Mouse (Mus musculus) left cerebral cortex, postnatal 10 days (tissue): Measurements from ENCODE around the gene A730015C16Rik. TPM values are rescaled to one million over a fixed set of nuclear protein-coding genes. Genes with fewer than 3 reads are reported as not detected.

Experiments
- DNase-seq, 2 experiments: peaks; one replicate each; pipeline ENCODE4 v3.0.0; 2021 to 2022; ENCODE audit warnings: low spot score in 2 of 2, mixed read lengths in 1 of 2; ENCODE audit errors: extremely low spot score in 1 of 2
- intact Hi-C: fragments of 180-260 bp; cut with DNase I; formaldehyde crosslinking; loops from one replicate; pipeline ENCODE4 v1.15.1; 2025
- total RNA-seq, 2 experiments: library from RNA; stranded (reverse); gene quantifications; 2 replicates each; pipeline ENCODE4 v1.2.3; 2021

The A730015C16Rik gene
- under 1 TPM; 0.28 to 0.56 TPM for total RNA-seq

DNA sequence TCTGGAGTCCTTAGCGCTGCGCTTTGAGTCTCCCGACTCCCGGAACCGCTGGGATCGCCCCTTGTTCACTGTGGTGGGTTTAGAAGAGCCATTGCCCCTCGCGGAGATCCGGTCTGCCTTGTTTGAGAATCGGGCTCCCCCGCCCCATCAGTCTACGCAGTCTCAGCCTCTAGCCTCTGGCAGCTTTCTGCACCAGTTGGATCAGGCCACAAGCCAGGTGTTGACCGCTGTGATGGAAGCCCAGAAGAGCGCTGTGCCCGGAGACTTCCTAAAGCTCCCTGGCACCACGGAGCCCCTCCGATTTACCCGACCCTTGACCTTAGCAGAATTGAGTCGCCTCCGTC is at the start of gene A730015C16Rik:
TSS of gene A730015C16Rik (minus strand) at position 115 of the 344 bp plus-strand sequence.
- intact Hi-C loops = no loop called here
- DNase-seq = no peak

DNA sequence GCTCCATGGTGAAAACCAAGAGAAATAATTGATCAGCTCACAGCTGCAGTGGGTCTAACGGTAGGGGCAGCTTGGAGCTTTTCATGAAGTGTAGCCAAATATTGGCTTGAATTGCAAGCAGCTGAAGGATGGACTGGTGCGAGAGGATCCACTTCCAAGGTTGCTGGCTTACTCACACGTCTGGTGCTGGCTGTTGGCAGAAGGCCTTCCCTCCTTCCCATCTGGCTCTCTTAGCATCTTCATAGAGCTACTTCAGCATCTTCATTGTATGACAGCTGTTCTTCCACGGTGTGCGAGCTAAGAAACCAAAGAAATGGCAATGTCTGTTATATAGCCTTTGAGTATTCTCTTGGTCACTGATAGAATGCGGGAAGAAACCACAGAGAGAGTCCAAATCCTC is 42.5 kb upstream of the A730015C16Rik start:
- intact Hi-C loops = no loop called here
- no peak for DNase-seq

DNA sequence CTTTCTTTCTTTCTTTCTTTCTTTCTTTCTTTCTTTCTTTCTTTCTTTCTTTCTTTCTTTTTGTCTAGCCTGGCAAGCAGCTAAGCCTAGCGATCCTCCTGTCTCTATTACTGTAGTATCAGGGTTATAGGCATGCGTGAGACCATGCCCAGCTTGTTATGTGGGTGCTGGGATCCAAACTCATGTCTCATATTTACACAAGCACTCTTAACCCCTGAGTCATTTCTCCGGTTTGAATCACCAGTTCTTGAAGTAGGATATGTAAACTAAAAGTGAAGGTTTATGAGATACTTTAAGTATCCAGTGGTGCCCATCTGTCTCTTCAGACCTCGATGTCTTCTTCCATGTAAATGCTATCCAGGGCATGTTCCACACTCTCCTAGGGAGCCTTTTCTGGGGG is 39.0 kb upstream of the A730015C16Rik start:
- intact Hi-C loops = no loop called here

DNA sequence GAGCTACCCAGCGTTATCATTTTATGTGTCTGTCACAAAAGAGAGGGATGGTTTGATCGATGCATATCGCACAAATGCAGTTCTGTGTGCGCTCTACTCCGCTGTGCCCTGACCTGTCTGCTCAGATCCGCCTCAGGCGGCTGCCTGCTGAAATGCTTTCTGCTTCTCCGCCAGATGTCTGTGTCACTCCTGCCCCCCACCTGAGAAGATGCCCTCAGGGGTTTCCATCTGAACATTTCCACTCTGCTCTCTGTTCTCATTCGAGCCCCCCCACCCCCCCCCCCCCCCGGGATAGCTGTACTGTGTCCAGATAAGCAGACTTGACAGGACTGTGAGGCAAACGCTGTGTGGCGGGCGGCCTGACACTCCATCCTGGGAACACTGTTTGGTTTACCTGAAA is 35.4 kb upstream of the A730015C16Rik start:
- intact Hi-C loops = no loop called here
- no peak for DNase-seq

More for the DNA sequence above, 39.0 kb upstream of the A730015C16Rik start:
- no peak for DNase-seq

DNA sequence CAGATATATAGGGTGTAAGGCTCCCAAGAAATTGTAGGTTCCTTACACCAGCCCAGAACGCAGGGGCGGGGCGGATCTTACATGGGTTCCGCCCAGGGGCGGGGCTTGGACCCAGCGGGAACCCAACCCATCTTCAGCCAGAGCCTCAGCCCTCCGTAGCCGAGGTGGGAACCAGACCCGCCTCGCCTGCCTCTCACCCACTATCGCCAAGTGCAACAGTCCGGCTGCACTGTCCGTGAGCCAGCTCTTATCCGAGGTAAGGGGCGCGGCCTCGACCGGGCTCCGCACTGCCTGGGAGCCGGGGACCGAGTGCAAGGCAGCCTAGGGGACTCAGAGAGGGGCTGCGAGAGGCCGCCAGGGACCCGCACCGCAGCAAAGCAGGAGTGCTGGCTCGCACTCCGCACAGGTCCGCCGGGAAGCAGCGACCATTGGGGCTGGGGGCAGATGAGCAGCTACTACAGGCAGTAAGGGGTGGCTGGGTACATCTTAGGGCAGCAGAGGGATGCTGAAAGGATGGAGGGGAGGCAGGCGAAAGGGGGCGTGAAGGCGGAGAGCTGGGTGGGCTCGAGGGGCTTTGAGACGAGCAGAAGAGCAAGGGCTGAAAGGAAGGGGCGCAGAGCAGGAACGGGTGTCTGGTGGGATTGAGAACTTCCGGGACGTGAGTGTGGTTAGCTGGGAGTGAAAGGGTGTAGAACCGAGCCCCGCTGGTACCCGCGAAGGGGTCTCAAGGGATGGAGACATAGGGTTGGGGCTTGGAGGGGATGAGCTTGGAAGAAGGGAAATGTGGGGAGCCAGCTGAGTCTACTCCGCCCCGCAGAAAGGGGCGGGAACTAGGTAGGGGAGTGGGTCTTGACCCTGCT is 30.8 kb upstream of the A730015C16Rik start, which contains the start of gene Rab3b:
TSS of gene Rab3b (plus strand) at position 101 of the 860 bp plus-strand sequence.
- intact Hi-C loops = loop anchor here (10.0 kb wide), 1 partner anchor 286 kb away; no protein-coding TSS in a partner anchor
- peak; percentile 29 to 76 for DNase-seq

DNA sequence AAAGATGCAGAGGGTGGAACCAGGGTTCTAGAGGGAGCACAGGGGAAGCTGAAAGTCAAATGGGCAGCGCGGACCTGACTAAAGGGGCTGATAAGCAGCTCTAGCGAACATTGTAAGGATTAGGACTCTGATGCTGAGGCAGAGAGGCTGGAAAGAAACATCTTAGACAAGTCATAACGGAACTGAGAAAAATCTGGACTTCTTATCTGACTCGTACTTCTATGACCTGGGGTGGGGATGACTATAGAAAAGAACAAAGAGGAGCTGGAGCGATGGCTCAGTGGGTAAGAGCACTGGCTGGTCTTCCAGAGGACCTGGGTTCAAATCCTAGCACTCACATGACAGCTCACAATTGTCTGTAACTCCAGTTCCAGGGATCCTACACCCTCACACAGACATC is 29.5 kb upstream of the A730015C16Rik start:
- DNase-seq = no peak
- intact Hi-C loops = loop anchor here (10.0 kb wide), 1 partner anchor 287 kb away; no protein-coding TSS in a partner anchor

DNA sequence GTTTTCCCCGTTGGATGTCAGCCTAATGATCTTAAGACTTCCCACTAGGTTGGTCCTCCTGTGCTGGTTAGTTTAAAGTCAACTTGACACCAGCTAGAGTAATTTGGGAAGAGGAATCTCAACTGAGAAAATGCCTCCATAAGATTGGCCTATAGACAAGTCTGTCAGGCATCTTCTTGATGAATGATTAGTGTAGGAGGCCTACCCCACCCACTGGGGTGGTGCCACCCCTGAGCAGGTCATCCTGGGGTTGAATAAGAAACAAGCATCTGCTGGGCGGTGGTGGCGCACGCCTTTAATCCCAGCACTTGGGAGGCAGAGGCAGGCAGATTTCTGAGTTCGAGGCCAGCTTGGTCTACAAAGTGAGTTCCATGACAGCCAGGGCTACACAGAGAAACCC is 25.3 kb upstream of the A730015C16Rik start:
- no peak for DNase-seq
- intact Hi-C loops = loop anchor here (10.0 kb wide), 1 partner anchor 291 kb away; no protein-coding TSS in a partner anchor

DNA sequence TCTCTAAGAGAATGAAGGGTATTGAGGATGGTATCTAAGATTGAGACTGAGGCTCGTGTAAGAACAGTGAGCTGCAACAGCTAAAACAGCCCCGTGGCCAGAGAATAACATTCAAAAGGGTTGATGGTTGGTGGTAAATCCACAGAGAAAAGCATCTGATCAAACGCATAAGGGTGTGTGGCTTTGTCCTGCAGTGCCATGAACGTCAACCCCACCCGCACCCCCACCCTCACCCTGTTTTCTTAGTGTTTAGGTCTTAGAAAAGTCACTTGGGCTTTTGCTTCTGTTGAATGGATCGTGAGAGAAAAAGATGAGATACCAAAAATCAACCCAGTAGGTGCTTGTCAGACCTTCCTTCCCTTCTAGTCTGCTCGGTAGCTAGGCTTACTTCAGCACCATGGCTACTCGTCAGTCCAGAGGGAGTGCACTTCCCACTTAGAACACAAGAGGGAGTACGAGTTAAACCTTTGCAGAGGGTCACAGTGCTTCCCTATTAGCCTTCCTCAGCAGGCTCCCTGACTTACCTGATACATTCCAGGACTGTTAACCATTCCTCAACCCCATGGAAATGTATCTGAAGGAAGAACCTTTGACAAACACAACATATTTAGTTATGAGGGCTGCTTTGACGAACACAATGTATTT is 21.4 kb upstream of the A730015C16Rik start:
- intact Hi-C loops = loop anchor here (1.0 to 10.0 kb wide), 3 partner anchors 106 to 295 kb away; no protein-coding TSS in a partner anchor
- peak; percentile 81 to 91 for DNase-seq

DNA sequence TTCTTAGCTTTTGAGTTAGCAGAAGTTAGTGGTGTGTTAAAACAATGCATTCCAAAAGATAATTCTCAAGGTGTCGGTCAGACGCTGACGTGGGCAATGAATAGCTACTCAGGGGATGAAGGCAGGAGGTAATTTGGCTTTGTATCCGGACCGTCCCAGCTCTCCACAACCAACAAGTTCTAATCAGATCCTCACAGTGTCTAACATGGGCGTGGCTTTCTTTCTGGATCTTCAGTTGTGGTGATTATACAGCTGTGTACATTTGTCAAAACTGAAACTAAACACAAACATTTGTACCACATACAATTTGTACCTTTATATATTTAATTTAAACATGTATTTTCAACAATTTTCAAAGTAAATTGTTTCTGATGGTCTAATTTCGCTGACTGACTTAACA is 18.4 kb upstream of the A730015C16Rik start:
- DNase-seq = no peak
- intact Hi-C loops = loop anchor here (5.0 kb wide), 1 partner anchor 180 kb away; no protein-coding TSS in a partner anchor

DNA sequence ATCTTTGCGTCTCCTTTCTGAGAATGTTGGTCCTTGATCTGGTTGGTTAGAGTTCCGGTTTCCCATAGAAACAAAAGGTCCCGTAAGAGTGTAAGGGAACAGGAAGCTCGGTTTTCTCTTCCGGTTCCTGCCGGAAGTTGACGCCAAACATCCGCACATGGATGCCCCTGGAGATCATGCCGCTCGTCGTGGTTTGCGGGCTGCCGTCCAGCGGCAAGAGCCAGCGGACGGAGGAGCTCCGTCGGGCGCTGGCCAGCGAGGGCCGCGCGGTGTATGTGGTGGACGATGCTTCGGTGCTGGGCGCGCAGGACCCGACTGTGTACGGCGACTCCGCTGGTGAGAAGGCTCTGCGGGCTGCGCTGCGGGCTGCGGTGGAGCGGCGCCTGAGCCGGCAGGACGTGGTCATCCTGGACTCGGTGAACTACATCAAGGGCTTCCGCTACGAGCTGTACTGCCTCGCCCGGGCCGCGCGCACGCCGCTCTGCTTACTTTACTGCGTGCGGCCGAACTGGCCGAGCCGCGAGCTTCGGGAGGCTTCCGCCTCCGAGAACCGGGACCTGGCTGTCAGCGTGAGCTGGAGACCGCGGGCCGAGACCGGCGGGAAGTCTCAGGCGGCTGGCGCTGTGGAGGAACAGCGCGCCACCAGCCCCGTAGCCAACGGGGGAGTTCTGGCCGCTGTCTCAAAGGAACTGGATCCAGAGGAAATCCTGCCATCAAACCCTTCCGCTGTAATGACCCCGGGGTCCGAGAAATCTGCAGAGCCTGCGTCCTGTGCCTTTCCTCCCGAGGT is 509 bp downstream of the A730015C16Rik start, which contains the start of gene Kti12:
TSS of gene Kti12 (plus strand) at position 71 of the 790 bp plus-strand sequence.
- peak; percentile 82 to 86 for DNase-seq
- intact Hi-C loops = no loop called here

DNA sequence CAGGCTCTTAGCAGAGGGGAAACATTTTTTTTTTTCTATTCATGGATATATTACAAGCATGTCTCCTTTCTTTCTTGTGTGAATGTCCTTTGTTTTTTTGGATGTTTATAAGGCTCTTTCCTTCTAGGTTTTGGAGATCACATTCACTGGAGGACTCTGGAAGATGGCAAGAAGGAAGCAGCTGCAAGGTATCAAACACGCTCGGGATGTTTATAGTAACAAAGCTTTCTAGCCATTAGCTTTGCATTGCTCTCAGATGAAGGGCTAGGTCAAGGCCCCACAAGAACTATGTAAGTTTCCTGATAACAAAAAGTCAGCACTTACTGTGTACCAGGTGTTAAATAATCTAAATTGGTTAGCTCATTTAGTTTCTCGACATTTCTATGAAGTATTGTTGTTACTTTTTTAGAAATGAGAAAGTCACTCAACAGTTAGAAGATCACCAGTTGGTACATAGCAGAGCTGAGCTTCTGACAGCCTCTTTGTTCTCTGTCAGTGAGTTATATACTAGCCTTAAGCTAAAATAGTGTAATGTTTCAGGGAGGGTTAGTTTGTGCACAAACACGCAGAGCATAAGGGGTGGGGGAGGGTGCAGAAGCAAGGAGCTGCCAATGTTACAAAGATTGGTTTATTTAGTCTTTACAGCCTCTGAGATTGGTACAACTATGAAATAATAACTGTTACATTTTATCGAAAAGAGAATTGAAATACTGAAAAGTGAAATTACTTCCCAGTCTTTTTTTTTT is 2.4 kb downstream of the A730015C16Rik start:
- DNase-seq = no peak
- intact Hi-C loops = no loop called here

DNA sequence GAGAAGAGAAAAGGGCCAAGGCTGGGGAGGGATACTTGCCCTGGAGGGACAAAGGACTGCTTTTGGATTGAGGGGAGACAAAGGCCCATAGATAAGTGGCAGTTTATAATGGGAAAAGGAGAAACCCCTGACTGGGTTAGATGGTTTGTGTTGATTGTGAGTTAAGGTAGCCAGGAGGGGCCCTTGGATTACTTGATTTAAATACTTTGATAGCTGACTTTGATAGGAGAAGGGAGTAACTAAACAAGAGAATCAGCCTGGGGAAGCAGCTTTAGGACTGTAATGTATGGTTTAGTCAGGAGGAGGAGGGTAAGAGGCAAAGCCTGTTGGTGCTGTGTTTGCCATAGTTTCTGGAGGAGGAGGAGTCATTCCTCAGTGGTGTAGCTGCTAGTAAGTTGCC is 5.1 kb downstream of the A730015C16Rik start:
- intact Hi-C loops = no loop called here

DNA sequence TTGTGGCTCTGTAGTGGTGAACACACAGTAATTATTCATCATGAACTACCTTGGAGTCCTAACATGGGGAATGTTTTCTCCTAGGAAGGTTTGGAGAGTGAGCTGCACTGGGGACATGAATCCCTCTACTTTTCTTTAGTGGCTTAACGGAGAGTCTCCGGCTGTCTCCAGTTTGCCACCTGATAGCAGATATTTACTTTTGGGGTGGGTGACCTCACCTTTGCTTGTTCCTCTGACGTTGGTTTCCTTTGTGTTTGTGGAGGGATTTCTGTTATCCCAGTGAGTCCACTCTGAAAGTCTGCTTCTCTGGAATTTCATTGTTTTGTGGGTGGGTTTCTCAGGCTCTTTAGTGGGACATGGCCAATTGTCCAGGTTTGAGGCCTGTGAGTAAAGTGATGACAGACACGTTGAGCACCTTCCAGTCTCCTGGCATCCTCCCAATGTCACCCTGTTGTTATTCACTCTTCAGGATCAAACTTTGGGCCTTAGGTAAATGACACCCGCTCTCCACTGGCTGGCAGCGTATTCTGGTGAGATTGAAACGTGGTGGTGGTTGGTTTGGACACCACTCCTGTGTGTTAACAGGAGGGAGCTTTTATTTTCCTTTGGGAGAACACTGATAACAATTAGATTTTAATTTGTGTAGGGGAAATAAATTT is 6.4 kb downstream of the A730015C16Rik start:
- intact Hi-C loops = no loop called here
- DNase-seq = no peak

More for the DNA sequence above, 5.1 kb downstream of the A730015C16Rik start:
- DNase-seq = no peak

DNA sequence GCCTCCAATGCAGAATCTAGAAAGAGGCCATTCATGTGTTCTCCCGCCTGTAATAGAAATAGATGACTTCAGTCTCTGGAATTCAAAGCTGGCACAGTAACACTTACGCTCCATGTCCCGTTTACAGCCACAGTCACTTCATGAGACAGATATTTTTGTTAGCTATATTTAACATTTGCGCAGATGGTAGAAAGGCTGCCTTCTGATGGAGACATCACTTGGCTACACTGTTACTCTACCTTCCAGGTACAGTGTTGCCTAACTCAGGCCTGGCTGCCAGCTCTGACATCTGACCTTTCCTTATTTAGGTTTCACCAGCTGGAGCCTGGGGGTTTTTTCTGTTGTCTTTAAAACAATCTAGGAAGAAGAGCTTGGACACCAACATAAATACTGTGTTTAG is 10.4 kb downstream of the A730015C16Rik start:
- DNase-seq = no peak
- intact Hi-C loops = no loop called here

DNA sequence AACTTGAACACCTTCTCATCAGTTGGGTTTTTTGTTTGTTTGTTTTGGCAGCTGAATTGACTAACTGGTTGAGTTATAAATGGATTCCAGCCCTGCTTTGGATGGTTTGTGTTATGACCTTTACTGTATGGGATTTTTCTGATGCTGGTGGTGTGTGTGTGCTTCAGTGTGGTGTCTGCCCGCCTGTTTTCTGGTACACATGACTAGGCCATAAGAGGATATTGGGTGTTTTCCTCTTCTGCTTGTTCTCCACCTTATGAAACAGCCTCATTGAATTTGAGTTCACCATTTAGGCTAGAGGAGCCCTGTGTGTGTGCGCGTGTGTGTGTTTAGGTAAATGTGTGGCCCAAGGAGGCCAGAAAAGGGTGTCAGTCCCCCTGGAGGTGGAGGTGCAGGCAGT is 12.9 kb downstream of the A730015C16Rik start:
- intact Hi-C loops = no loop called here
- DNase-seq = no peak

DNA sequence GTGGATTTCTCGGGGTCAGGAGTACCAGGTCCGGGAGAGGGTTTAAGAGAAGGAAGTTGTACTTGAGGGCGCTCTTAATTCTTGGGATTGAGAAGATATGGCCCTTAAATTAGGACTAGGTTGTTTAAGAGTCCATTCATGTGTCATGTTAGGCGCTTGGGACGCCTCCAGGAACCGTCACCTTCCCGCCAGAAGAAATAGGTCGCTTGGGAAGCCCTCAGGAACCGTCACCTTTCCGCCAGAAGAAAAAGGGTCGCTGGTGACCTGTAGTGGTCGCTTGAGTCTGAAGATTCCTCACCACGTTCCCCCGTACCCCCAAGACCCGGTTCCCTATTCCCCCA is 13.5 kb downstream of the A730015C16Rik start:
- intact Hi-C loops = no loop called here
- DNase-seq = peak in 1 of 2 experiments; percentile 34

DNA sequence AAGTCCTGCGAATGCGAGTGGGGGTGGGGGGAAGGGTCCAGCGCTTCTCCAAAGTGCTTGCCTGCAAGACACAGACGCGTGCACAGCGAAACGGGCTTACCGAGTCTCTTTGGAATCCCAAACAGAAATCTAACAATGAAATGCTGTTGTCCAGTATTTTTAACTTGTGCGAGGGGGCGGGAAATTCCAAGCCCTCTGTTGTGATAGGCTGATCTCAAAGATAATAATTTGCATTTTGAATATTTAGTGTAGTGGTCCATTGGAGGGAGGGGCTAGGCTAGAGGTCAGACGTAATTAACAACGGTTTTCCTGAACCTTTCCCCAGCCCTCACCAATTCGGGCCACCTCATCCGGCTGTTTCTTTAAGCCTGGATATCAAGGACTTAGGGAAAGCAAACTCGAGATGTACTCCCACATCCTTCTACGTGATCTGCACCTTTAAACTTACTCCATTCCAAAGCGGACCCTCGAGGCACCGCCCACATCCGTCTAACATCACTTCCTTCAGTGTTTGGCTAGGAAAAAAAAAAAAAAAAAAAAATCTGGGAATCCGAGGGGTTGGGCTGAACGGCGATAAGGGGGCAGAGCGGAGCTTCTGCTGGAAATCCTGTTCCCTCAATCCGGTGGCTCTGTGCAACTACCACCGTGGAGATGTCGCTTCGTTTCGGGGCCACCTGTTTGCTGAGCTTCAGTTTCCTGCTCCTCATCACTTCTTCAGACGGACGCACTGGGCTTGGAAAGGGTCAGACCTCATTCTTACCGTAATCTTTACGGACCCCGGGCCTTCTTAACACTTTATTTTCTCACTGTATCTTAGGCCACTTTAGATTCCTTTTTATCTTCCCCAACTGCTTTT is 14.1 kb downstream of the A730015C16Rik start, which contains the start of gene Txndc12:
TSS of gene Txndc12 (plus strand) at position 487 of the 856 bp plus-strand sequence.
- peak; percentile 84 to 92 for DNase-seq
- intact Hi-C loops = no loop called here
